Mouse (Mus musculus) kidney, adult 9 months (tissue): ENCODE measurements around the gene Ppp1r27.

ENCODE experiments used
- DNase-seq: peaks from one replicate; pipeline ENCODE4 v3.0.0; 2022

The Ppp1r27 gene

DNA sequence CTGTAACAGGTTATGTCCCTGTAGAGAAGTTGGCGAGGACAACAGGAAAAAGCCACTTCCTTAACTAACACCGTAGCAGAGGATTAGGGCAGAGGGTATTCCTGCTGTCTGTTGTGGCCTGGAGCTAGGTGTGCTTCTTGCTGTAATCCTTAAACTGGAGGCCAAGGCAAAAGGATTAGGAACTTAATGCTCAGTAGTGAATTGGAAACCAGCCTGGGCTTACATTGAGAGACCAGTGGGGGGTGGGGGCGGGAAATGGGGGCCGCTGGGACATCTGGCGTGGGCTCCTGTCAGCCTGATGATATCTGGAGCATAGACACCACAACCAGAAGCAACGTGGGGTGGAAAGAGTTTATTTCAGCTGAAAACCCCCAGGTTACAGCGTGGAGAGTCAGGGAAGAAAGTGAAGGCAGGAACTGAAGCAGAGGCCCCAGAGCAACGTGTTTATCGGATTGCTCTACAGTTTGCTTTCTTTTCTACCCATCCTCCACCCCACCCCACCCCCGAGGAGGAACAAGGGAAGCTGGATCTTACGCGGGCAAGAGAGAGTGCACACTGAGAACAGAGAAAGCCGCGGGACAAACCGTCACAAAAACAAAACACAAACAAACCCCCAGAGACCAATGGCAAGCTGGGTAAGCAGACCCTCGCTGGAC lies 40.4 kb downstream of the Ppp1r27 start:
- no peak for DNase-seq

DNA sequence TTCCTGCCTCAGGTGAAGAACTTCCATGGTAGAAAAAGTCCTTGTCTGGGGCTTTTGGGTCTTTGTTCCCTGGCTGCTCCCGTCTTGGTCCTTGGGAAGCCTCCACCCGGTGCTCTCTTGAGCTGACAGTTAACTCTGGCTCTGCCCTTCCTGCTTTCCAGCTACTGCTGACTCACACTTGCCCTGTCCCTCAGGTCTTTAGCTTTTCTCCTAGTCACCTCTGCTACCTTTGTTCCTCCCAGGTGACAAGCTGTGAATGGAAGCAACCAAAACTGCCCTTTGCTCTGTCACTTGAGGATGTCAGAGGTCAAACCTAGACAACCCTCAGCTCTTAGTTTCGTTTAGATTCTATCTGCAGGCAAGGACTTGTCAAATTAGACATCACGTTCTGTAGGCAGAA lies 41.0 kb downstream of the Ppp1r27 start:
- DNase-seq = no peak

DNA sequence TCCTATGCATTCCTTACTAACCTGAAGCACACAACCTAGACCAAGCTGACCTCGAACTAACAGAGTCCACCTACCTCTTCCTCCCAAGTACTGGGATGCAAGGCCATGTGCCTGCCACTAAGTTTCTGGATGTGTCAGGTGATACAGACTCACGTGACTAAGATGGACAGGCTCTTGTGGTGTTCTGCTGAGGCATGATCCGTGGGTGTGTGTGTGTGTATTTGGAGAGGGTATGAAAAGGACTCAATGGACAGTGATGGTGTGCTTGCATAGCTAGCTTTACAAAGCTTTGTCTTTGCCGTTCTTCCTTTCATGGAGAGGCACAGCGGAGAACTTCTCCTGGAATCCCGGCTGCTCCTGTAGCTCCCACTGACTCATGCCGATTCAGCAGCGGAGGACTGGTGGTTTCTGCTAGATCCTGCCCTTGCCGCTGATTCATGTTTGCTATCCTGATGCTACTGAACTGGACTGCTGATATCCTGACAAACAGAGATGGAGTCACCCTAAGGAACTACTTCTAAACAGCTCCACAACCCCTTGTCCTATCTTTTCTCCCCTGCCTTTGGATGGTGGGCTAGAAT lies 42.6 kb downstream of the Ppp1r27 start:
- DNase-seq = no peak

DNA sequence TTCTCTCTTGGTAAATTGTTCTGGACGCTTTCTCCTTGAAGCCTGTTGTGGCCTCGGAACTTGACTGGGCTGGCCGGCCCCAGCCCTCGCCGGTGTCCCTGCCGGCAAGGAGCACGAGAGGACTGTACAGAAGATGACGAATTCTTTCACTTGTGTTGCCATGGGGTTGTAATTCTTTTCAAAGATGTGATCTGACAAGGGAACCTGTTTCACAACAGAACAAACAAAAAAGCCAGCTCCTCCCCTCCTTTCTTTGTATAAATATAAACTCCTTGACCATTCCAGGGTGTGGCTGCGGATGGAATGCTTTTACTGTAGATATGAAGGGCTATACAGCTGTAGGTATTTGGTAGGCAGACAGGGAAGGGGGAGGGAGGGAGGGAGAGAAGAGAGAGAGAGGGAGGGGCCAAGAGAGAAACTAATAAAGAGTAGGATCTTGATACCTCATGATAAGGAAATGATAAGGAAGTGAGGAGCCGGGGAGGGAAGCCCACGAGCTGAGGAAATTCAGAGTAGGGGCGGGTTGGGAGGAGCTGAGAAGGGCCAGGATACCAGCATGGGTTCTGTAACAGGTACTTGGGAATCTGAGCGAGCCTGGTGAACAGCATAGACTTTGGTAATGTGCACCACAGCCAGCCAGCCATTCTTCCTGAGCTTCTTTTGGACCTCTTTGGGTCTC lies 43.2 kb downstream of the Ppp1r27 start:
- no peak for DNase-seq

DNA sequence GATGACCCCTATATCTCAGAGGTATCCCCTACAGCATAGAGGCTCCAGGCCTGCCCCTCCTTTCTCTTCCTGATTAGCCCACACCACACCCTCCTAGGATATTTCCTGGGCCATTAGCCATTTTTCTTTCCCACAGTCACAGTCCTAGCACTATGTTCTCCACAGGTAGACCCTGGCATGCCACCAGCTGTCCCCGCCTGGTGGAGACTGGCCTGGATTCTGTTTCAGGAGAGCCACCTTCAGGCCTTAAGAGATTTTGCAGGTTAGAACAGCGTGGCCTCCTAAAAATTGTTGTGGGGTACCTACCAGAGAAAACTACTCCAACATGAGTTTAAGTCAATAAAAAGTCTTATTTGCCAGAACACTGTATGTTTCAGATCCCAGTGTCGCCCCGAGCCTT lies 44.0 kb downstream of the Ppp1r27 start:
- DNase-seq = peak; percentile 73

DNA sequence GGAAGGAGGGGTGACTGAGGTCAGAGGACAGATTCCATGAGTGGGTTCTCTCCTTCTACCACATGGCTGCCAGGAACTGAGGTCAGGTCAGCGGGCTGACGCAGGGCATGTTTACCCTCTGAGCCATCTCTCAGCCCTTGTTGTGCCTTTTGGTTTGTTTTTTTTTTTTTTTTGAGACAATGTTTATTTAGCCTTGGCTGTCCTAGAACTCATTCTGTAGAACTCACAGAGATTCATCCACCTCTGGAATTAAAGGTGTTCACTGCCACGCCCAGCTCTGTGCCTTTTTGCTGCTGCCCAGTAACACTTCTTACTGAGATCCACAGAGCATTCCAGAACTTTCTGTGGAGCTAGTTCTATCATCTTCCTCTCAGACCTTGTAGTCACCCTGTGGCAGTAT lies 45.3 kb downstream of the Ppp1r27 start:
- DNase-seq = no peak

DNA sequence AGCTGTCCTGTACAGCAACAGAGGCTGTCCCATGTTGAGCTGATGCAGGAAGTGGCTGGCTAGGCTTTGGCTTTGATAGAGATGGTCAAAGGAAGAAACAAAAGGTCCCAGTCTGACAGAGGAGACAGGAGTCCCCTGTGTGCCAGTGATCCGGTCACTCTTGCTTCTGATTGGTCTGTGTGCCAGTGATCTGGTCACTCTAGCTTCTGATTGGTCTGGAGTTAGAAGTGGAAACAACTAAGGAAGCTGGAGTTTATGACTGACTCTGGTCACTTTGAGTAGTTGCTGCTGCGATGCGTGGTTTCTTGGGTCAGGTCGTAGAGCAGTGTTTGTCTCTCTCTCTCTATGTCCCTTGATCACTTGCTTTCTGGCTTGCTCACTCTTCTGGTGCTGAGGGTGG lies 49.2 kb downstream of the Ppp1r27 start:
- no peak for DNase-seq

DNA sequence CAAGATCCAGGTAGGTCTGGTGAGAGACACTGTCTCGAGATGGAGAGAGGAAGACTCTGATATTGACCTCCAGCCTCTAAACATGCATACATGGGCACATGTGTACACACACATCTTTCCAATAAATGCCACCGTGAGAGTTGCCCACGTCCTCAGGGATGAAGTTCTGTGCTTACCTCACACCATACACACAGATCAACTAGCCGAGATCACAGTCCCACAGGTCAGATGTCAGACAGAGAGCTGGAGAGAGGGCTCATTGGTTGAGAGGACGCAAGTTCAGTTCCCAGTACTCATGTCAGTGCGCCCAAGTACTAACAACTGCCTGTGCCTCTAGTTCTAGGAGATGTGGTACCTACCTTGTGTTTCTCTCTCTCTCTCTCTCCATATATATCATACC lies 49.9 kb downstream of the Ppp1r27 start:
- peak; percentile 59 for DNase-seq

DNA sequence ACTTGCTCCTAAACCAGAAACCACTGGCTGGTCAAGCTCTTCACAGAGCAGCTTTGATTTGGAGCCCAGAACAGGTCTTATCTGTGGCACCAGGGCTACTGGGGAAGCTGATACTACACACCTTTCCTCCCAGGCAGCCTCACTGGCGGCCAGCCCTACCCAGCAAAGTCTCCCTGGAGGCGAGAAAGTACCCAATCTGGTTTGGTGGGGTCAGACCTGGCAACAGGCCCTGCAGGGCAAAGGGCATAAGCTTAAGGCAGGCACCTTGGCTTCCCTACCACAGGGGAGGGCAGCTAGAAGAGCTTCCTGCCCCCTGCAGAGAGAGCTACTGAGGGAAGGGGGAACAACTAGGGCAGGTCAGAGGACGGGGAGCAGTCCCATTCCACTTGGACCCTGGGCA lies 50.6 kb downstream of the Ppp1r27 start:
- peak; percentile 96 for DNase-seq
